Mouse (Mus musculus) heart, postnatal 10 days (tissue): ENCODE measurements around the gene Spindoc. TPM values are rescaled to one million over a fixed set of nuclear protein-coding genes. Genes with fewer than 3 reads are reported as not detected.
A peak's percentile ranks its signal among the peaks of the same experiment; 100 is the strongest.
"Not testable (repeated sequence)": the region's sequence is repeated elsewhere in the genome, so short reads cannot be mapped to it uniquely, and the experiment has no call there.

Experiments
- DNase-seq, 2 experiments: peaks; one replicate each; pipeline ENCODE4 v3.0.0; 2021
- intact Hi-C: fragments of 180-260 bp; cut with DNase I; formaldehyde crosslinking; loops from one replicate; pipeline ENCODE4 v1.15.1; 2025
- total RNA-seq, 2 experiments: library from RNA; stranded (reverse); gene quantifications; 2 replicates each; pipeline ENCODE4 v1.2.3; 2021

Gene Spindoc
- total RNA-seq, 2 experiments from 2014 or later = 27.2 to 28.5 TPM

DNA sequence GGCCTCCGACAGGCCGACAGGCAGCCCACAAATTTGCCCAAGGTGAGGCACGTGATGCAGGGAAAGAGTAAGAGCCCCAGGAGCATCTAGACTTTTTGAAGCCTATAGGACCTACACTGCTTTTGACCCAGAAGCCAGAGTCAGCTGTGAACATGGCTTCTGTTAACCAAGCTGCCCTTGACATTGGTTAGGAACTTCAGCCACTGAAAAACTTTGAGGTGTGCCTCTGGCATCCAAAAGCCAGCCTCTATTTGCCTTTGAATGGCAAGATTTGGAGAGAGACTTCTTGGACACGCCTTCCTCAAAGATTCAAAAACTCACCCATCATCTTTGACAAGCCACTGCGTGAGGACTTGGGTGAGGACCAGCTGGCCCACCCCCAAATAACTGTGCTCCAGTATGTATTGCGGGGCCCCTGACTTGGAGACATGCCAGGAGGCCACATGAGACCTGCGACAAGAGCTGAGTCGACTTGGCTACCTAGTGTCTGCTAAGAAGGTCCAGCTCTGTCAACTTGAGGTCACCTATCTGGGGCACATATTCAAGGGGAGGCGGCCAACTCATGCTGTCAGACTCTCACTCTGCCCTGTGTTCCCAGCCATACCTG is 21.9 kb upstream of the Spindoc start:
- intact Hi-C loops = no loop called here
- DNase-seq = no peak

DNA sequence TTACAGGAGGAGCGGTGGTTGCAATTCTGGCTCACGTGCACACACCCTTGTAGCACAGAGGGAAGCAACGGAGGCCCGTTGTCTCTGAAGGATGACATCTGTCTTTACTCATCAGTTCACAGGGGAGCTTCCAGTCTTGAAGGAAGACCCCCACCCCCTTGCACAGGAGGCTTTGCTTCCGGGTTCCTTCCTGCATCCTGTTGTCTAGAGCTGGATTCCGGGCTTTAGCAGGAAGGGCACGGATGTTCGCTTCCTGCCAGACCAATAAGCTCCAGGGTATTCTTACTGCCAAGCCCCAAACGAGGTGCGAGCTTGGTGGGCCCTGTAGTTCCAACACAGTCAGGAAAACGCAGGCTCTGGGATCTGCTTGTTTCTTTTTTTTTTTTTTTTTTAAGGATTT is 17.8 kb upstream of the Spindoc start:
- peak in 1 of 2 experiments; percentile 54 for DNase-seq
- intact Hi-C loops = no loop called here

DNA sequence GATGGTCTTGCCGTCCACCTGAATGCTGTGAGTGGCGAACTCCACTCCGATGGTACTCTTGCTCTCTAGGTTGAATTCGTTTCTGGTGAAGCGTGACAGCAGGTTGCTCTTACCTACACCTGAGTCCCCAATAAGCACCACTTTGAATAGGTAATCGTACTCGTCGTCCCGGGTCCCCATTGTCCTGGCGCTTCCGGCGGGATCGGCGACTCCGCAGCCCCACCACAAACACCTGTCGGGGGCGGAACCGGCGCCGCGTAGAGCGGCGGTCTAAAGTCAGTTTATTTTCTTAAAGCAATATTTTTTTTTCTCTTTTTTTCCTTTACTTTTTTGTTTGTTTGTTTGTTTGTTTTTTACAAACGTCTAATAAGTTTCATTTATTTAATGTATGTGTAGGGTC is 16.1 kb upstream of the Spindoc start:
- DNase-seq, intact Hi-C loops: not testable (repeated sequence)

GRCm38 (mm10) chr19:7396867-7397826 is 14.4 kb upstream of the Spindoc start:
- intact Hi-C loops = not testable (repeated sequence)
- DNase-seq = peak; percentile 47 to 68

GRCm38 (mm10) chr19:7388488-7388887 is 5.7 kb upstream of the Spindoc start:
- no peak for DNase-seq
- intact Hi-C loops = no loop called here

DNA sequence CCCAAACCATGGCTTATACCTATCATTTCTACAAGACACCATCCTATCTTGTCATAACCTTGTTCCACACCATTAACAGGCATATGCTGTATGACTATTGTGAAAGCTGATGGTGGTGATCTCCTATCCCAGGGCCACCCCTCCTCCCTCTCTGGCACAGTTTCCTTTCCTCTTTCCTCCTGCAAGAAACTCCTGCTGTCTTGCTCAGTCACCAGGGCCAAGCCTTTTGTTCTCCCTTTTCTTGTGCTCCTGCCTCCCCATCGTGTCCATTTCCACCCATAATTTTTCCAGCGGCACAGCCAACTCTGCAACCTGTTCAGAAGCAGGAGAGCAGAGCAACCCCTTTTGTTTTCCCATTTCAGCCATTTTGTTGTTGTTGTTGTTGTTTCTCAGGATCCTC is 3.2 kb upstream of the Spindoc start:
- intact Hi-C loops = no loop called here
- no peak for DNase-seq

DNA sequence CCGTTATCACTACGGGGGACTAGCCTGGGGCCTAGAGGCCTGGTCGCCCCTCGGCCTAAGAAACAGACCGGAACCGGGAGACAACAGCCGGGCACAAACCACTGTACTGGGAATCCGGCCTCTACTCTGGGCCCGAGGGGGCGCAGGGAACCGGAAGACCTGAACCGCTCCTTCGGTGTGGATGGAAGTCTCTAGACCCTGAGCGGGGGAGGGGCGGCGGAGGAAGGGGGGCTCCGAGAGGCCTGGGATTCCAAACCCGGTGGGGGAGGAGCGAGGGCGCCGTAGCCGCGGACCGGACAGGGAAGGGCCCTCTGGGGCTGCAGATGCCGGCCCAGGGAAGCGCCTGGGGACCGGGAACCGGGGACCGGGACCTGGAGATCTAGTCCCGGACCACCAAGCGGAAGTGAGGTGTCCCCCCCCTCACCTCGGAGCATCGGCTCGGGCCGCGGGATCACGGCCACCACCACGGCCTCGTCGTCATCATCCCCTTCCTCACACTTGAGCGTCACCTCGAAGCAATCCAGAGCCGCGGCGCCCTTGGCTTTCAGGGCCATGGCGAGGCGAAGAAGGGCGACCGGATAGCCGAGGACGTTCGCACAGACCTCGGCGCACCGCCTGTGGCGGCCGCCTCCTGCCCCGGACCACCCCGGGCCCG is 419 bp downstream of the Spindoc start:
- intact Hi-C loops = loop anchor here (2.0 kb wide), 1 partner anchor 36 kb away; no protein-coding TSS in a partner anchor
- peak; percentile 78 to 81 for DNase-seq

DNA sequence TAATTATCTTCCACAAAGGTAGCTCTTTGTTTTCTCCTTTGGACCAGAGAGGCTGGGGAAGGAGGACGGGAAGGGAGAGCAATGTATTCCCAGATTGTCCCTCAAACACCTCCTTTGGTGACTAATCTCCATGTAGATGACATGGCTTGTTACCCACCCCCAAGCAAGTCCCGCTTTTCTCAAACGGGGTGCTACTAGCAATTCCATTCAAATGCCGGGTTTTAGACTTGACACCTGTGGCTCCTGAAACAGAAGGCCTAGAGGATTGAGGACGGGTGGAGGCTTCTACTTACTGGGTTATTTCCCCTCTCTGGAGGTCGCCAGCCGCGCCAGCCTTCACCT is 917 bp downstream of the Spindoc start:
- intact Hi-C loops = loop anchor here (2.0 kb wide), 1 partner anchor 37 kb away; no protein-coding TSS in a partner anchor

DNA sequence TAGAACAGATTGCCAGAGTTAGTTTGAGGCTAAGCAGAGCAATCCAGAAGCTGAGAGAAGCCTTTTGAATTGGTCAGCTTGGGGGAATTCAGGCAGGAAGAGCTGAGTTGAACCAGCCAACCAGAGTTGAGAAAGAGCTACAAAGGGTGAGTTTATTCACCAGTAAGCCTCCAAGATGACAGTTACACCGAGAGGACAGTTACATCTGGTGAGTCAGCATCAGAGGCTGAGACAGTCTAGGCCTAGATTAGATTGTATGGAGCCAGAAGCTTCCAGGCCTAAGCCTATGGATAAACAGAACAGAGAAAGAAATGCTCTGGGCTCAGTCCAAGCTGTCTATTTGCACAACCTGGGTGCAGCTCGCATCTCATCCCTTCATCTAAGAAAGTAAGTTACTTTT is 5.2 kb downstream of the Spindoc start:
- DNase-seq = no peak
- intact Hi-C loops = no loop called here

More for the DNA sequence above, 917 bp downstream of the Spindoc start:
- DNase-seq = no peak

GRCm38 (mm10) chr19:7374491-7374890 is 8.3 kb downstream of the Spindoc start:
- intact Hi-C loops = no loop called here
- DNase-seq = no peak

- intact Hi-C loops = loop anchor here (10.0 kb wide), 1 partner anchor 785 kb away; no protein-coding TSS in a partner anchor
- not testable (repeated sequence) for DNase-seq
Measured at GRCm38 (mm10) chr19:7369469-7369868, 13.3 kb downstream of the Spindoc start.

- intact Hi-C loops = no loop called here
- no peak for DNase-seq
Measured at GRCm38 (mm10) chr19:7353636-7354035, 29.2 kb downstream of the Spindoc start.

DNA sequence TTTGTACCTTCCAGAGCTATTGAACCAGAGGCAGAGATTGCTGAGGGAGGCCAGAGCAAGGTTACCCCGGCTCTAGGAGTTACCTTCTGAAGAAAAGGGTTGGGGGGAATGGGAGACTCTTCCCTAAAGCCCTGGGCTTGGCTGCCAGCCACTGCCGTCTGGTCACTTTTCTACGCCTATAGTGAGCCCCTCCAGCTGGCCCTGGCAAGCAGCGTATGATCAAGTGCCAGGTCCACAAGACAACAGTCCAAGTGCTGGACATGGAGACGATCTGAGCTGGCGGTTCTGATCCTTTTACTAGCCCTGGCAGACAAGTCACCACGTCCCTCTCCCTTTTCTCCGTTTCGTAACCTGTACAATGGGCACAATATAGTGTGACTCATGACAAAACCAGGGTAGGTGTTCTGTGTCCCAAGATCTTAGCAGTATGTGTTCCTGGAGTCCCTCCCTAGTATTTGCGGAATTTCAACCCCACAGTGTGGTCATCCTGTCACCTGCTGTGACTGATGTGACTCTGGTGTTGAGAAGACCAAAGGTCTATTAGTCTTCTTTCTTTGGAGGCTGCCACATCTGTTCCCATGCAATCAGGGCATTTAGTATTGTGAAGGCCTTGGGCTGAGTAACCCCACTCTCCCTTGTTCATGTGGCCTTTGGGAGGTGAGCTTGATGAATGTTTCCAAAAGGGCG is 29.8 kb downstream of the Spindoc start:
- intact Hi-C loops = no loop called here
- peak; percentile 46 to 49 for DNase-seq

DNA sequence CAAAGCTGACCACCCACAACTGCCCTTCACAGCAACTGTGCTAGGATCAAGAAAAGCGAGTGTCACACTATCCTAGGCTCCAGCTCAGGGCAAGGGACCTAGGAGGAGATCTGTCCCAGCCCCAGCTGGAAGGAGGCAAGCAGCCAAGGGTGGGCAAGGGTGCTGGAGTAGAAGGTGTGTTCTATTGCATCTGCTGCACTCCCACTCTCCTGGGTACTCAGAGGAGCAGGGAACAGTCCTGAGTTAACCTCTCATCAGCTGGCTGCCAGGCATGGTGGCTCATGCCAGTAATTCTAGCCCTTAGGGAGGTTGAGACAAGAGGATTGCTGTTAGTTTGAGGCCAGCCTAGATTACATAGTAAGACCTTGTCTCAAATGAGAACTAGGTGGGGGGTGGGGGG is 32.8 kb downstream of the Spindoc start:
- peak; percentile 24 to 40 for DNase-seq
- intact Hi-C loops = loop anchor here (10.0 kb wide), 1 partner anchor 285 kb away; no protein-coding TSS in a partner anchor

DNA sequence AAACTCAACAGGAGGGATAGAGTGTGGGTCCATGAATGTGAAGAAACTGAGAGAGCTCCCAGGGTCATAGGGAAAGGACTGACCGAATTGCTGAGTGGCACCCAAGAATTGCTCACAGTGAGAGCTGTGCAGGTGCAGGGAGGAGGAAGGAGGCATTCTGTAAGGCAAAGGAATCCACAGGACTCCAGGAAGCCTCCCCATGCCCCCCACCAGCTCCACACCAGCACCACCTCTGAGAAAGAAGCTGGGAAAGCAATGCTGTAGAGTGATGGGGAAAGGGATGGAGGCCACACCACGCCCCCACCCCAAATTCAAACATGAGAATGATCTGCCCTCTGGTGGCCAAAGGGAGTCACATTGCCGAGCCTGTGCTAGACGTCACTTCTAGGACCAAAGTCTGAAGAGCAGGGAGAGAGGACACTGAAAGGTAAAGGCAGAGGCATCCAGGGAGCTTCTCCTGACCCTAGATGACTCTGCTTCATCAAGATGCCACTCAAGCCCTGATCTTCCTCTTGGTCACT is 37.5 kb downstream of the Spindoc start:
- intact Hi-C loops = loop anchor here (2.0 to 10.0 kb wide), 3 partner anchors 66 to 280 kb away; no protein-coding TSS in a partner anchor
- DNase-seq = peak; percentile 53 to 61

GRCm38 (mm10) chr19:7342646-7343045 is 40.1 kb downstream of the Spindoc start:
- no peak for DNase-seq
- intact Hi-C loops = loop anchor here (10.0 kb wide), 1 partner anchor 278 kb away; no protein-coding TSS in a partner anchor

DNA sequence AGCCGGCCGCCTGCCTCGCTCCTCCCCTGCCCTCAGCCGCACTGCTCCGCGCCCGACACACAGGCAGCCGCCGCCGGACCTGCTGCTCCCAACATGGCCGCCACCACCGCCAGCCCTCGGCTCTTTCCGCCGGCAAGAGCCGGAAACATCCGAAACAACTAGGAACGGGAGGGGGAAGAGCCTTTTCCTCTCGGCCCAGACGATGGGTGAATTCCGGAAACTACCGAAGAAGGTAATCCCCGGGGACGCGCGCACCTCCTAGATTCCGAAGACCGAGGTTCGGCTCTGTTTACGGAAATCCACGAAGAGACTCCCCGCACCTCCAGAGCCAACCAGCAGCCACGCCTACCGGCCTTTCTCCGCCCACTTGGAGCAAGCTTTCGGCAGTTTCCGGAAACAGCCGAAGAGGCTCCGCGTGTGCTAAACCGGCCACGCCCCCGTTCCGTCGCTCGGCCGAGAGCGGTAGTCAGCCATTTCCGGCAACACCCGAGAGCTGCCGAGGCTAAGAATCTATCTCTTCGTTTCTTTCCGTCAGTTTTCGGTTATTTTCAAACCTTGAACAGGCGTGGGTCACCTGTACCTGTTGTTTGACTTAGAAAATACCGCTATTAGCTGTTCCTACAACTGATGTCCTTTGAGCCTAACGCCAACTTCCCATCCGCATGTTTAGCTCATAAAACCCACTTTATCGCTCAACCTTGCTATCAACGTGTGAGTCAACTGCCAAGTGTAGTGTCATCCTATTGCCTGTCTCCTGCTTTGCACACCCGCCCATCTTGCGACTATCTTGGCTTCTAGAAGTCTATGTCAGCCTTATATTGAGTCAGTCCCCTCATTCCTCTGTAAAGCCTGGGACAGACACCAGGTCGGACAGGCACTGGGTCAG is 41.0 kb downstream of the Spindoc start, which contains the start of gene Mark2:
TSS of gene Mark2 (minus strand) at position 349 of the 886 bp plus-strand sequence.
- intact Hi-C loops = loop anchor here (2.0 to 10.0 kb wide), 3 partner anchors 35 to 277 kb away; no protein-coding TSS in a partner anchor
- peak; percentile 99 to 100 for DNase-seq

DNA sequence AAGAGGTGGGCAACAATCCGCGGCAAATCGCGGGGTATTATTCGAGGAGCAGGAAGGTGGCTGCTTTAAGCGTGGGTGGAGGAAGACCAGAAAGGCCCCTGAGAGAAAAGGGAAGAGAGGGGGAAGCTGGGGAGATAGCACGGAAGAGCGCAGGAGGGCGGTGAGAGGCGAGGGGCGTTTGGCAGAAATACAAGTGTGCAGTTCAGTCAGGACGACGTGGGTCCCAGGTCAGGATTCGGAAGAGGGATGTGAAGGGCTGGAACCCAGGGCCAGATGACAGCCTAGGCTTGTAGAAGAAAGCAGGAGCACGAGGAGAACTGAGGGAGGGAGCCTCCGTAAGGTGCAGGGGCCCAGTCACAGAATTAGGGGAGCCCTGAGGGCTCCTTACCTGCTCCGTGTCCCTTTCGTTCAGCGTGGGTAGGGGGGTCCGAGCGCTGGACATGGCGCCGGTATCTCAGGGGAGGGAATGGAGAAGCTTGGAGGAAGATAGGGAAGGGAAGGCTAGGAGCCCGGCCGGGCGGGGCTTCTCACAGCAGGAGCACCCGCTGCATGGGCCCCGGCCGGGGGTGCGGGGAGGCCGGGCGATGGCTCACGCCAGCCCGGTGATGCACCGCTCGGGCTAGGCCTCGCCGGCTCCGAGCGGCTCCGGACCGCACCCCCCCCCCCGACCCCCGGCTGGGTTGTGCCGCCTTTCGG is 41.9 kb downstream of the Spindoc start:
- intact Hi-C loops = loop anchor here (2.0 to 10.0 kb wide), 3 partner anchors 34 to 276 kb away; no protein-coding TSS in a partner anchor
- DNase-seq = no peak
